Comparison of ENCODE assay signal across 20 mouse cellular contexts in the genomic region with DNA sequence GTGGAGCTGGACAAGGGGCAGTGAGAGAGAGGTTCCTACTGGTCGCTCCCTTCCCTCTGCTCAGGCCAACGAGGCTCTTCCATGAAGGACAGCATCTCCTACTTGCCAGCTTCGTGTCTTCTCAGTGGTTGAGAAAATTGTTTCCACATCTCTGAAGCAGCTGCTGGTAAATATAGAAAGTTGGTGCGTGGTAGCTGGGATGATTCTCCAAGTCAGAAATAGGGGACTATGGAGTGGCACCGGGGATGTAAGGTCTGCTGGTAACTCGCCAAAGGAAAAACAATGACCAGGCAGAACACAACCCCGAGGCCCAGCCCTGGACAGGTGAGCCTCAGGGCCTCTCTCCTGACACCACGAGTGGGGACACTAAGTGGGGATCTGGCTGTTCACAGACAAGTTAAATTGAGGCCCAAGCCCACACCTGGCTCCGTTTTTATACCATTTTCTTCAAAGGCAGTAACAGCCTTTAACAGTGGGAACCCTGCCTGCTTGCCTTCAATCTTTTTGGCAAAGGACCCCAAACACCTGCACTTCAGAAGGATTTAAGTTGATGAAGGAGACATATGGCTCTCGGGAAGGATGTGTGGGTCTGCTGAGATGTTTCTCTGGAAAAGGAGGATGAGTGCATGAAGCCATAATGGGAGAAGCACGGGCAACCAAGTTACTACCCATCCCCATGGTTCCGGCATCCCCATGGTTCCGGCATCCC.
DNase-seq lines count a peak whose midpoint lies in the region; ATAC-seq and TF ChIP-seq lines count a peak whose summit lies in the region.
"Had no signal": no experiment of that assay in that cellular context is flagged by ENCODE, and none has a peak within 500 bp of the region (broad histone marks: within the 10 kb centered on the region; RNA-seq: fewer than 3 reads in every experiment).

No protein-coding gene starts in this region.

- DNase-seq in gastrocnemius, adult 2 months: peak; percentile 24
- DNase-seq in gastrocnemius, postnatal 14 days: no peak
- DNase-seq in heart, postnatal 0 days (ENCODE audit: low spot score): no peak
- no peak for DNase-seq in heart, embryonic 10.5 days (ENCODE audit: low spot score)
- peak; percentile 10 for DNase-seq in thymus, postnatal 14 days
- DNase-seq in thymus, postnatal 4 days: no peak
- DNase-seq in spleen, postnatal 4 days (ENCODE audit: low spot score in 2 of 2): no peak
- DNase-seq: adrenal gland, adult 2 months; adrenal gland, postnatal 25 days; cerebellum, adult 11-12 months; cerebellum, adult 9-10 months; cerebellum, postnatal 25 days; heart, postnatal 4 days; kidney, adult 11 months had no signal

- no peak overlapping the region for H3K4me3 ChIP-seq in gastrocnemius, adult 2 months
- no peak overlapping the region for H3K4me3 ChIP-seq in heart, postnatal 0 days (ENCODE audit: low read depth, low read length)
- H3K4me3 ChIP-seq in heart, embryonic 10.5 days: no peak overlapping the region
- H3K4me3 ChIP-seq in limb, embryonic 15.5 days: no peak overlapping the region
- H3K4me3 ChIP-seq: embryonic facial prominence, embryonic 13.5 days; forebrain, embryonic 13.5 days; heart, embryonic 15.5 days; hindbrain, embryonic 13.5 days had no signal

- H3K36me3 ChIP-seq in heart, postnatal 0 days (replicated peaks; ENCODE audit: control insufficient read depth, insufficient read depth, low read length): peaks cover 20% of the 10 kb centered on the region; the same call in 1 of the 2 replicates
- peaks cover 9% of the 10 kb centered on the region; the same call in 1 of the 2 replicates for H3K36me3 ChIP-seq in heart, embryonic 10.5 days
- H3K36me3 ChIP-seq in limb, embryonic 15.5 days: no peaks in the 10 kb centered on the region
- H3K36me3 ChIP-seq: embryonic facial prominence, embryonic 13.5 days; heart, embryonic 15.5 days; hindbrain, embryonic 13.5 days had no signal

- H3K4me2 ChIP-seq in heart, postnatal 0 days (ENCODE audit: low read depth, low read length): no peak overlapping the region
- H3K4me2 ChIP-seq in limb, embryonic 15.5 days: no peak overlapping the region
- H3K4me2 ChIP-seq: embryonic facial prominence, embryonic 13.5 days; forebrain, embryonic 13.5 days; heart, embryonic 15.5 days; hindbrain, embryonic 13.5 days had no signal

- H3K27ac ChIP-seq in gastrocnemius, adult 2 months: peak overlapping the region; percentile 63
- H3K27ac ChIP-seq in heart, postnatal 0 days (ENCODE audit: low read depth): 0 out of 2 replicates have a peak overlapping the region, but pooled peaks have one; percentile 22
- no peak overlapping the region; the same call in 1 of the 2 replicates for H3K27ac ChIP-seq in heart, embryonic 10.5 days
- 0 out of 2 replicates have a peak overlapping the region, but pooled peaks have one; percentile 30 for H3K27ac ChIP-seq in limb, embryonic 15.5 days
- H3K27ac ChIP-seq: embryonic facial prominence, embryonic 13.5 days; forebrain, embryonic 13.5 days; heart, embryonic 15.5 days; hindbrain, embryonic 13.5 days; hindbrain, postnatal 0 days had no signal

- peaks cover 9% of the 10 kb centered on the region; the same call in 1 of the 2 replicates for H3K4me1 ChIP-seq in heart, postnatal 0 days (ENCODE audit: control insufficient read depth, insufficient read depth)
- peaks cover 37% of the 10 kb centered on the region for H3K4me1 ChIP-seq in heart, embryonic 10.5 days
- H3K4me1 ChIP-seq in limb, embryonic 15.5 days: peaks cover 26% of the 10 kb centered on the region

- no peak for ATAC-seq in heart, postnatal 0 days (ENCODE audit: insufficient read depth, low read depth)
- no peak for ATAC-seq in limb, embryonic 15.5 days (ENCODE audit: insufficient number of reproducible peaks, low FRiP score, low TSS enrichment, low read depth)

- intact Hi-C loops in gastrocnemius, adult 2 months (cut with DNase I): loop anchor here (1.0 to 10.0 kb wide), 2 partner anchors 190 to 214 kb away; no protein-coding TSS in a partner anchor
- intact Hi-C loops in gastrocnemius, postnatal 14 days (cut with DNase I; ENCODE audit: low total_unique reads): loop anchor here (10.0 kb wide), 1 partner anchor 224 kb away; no protein-coding TSS in a partner anchor

- 62% methylated on average over 13 of the region's 13 CpGs for WGBS in heart, postnatal 0 days
- WGBS in heart, embryonic 10.5 days: 71% methylated on average over 13 of the region's 13 CpGs
- WGBS in limb, embryonic 15.5 days: 52% methylated on average over 13 of the region's 13 CpGs

- no peak for TF ChIP-seq CTCF in gastrocnemius, adult 2 months (IDR thresholded peaks at IDR 0.05)
- no peak for TF ChIP-seq CTCF in heart, postnatal 0 days (IDR thresholded peaks at IDR 0.05; ENCODE audit: low read depth)

- H3K9me3 ChIP-seq in heart, postnatal 0 days (replicated peaks; ENCODE audit: control insufficient read depth, low read length): no peaks in the 10 kb centered on the region
- H3K9me3 ChIP-seq in heart, embryonic 10.5 days: no peaks in the 10 kb centered on the region
- H3K9me3 ChIP-seq in limb, embryonic 15.5 days: no peaks in the 10 kb centered on the region
- H3K9me3 ChIP-seq: embryonic facial prominence, embryonic 13.5 days; forebrain, embryonic 13.5 days; heart, embryonic 15.5 days; hindbrain, embryonic 13.5 days had no signal

- H3K9ac ChIP-seq in heart, postnatal 0 days (replicated peaks; ENCODE audit: low read depth, low read length): no peak overlapping the region
- no peak overlapping the region for H3K9ac ChIP-seq in limb, embryonic 15.5 days
- H3K9ac ChIP-seq: embryonic facial prominence, embryonic 13.5 days; forebrain, embryonic 13.5 days; heart, embryonic 15.5 days; hindbrain, embryonic 13.5 days had no signal

- no peak for TF ChIP-seq EP300 in heart, postnatal 0 days (IDR thresholded peaks at IDR 0.05; ENCODE audit: low read depth)

- H3K27me3 ChIP-seq in heart, postnatal 0 days (ENCODE audit: control insufficient read depth, insufficient read depth, low read length): no peaks in the 10 kb centered on the region
- H3K27me3 ChIP-seq in heart, embryonic 10.5 days (ENCODE audit: insufficient read depth, poor library complexity, severe bottlenecking): no peaks in the 10 kb centered on the region
- no peaks in the 10 kb centered on the region for H3K27me3 ChIP-seq in limb, embryonic 15.5 days
- H3K27me3 ChIP-seq: embryonic facial prominence, embryonic 13.5 days; forebrain, embryonic 13.5 days; heart, embryonic 15.5 days had no signal

Comparison
In these comparisons a context has a peak if more than half of its experiments do, and no peak if none do; other contexts are left out.
1. DNase-seq: peak in gastrocnemius, adult 2 months (single experiment) and thymus, postnatal 14 days (single experiment); none in gastrocnemius, postnatal 14 days (single experiment), heart, postnatal 0 days (single experiment), heart, embryonic 10.5 days (single experiment), thymus, postnatal 4 days (single experiment) and spleen, postnatal 4 days (0 of 2).